Mouse (Mus musculus): ENCODE measurements at regions not wholly inside any gene's neighbourhood (a gene's known extent, or its start where the extent isn't known, plus 50 kb on each side); places are given as distances from the start of the nearest gene placed in this dataset.

GRCm38 (mm10) chr10:22921035-22921965 is 101.3 kb upstream of the Tcf21 start:
- DNase-seq (ENCODE audit: low spot score in 2 of 2) = no peak
- intact Hi-C loops (cut with DNase I) = no loop called here

- DNase-seq (ENCODE audit: low spot score in 2 of 2) = no peak
- intact Hi-C loops (cut with DNase I) = no loop called here
Measured at GRCm38 (mm10) chr10:22919869-22920268, 99.9 kb upstream of the Tcf21 start.

- DNase-seq (ENCODE audit: low spot score in 2 of 2) = peak in 1 of 2 experiments; percentile 16
- intact Hi-C loops (cut with DNase I) = no loop called here
Measured at GRCm38 (mm10) chr10:22917797-22918196, 97.8 kb upstream of the Tcf21 start.

- DNase-seq (ENCODE audit: low spot score in 2 of 2) = peak; percentile 7 to 49
- intact Hi-C loops (cut with DNase I) = no loop called here
Measured at GRCm38 (mm10) chr10:22915785-22916514, 96.0 kb upstream of the Tcf21 start.

- intact Hi-C loops (cut with DNase I) = no loop called here
- no peak for DNase-seq (ENCODE audit: low spot score in 2 of 2)
Measured at GRCm38 (mm10) chr10:22913112-22913511, 93.1 kb upstream of the Tcf21 start.

- intact Hi-C loops (cut with DNase I) = no loop called here
Measured at GRCm38 (mm10) chr10:22908640-22909039, 88.7 kb upstream of the Tcf21 start.

GRCm38 (mm10) chr10:22905281-22905680 is 85.3 kb upstream of the Tcf21 start:
- intact Hi-C loops (cut with DNase I) = no loop called here
- no peak for DNase-seq (ENCODE audit: low spot score in 2 of 2)

More at GRCm38 (mm10) chr10:22908640-22909039, 88.7 kb upstream of the Tcf21 start:
- no peak for DNase-seq (ENCODE audit: low spot score in 2 of 2)

GRCm38 (mm10) chr10:22893442-22893985 is 73.5 kb upstream of the Tcf21 start:
- intact Hi-C loops (cut with DNase I) = no loop called here
- no peak for DNase-seq (ENCODE audit: low spot score in 2 of 2)

- intact Hi-C loops (cut with DNase I) = no loop called here
Measured at GRCm38 (mm10) chr10:22887451-22887850, 67.5 kb upstream of the Tcf21 start.

GRCm38 (mm10) chr10:22879714-22880113 is 59.7 kb upstream of the Tcf21 start:
- no peak for DNase-seq (ENCODE audit: low spot score in 2 of 2)
- intact Hi-C loops (cut with DNase I) = no loop called here

More at GRCm38 (mm10) chr10:22887451-22887850, 67.5 kb upstream of the Tcf21 start:
- DNase-seq (ENCODE audit: low spot score in 2 of 2) = no peak

- intact Hi-C loops (cut with DNase I) = no loop called here
- no peak for DNase-seq (ENCODE audit: low spot score in 2 of 2)
Measured at GRCm38 (mm10) chr10:22877536-22878130, 57.7 kb upstream of the Tcf21 start.

GRCm38 (mm10) chr10:22877028-22877427 is 57.1 kb upstream of the Tcf21 start:
- DNase-seq (ENCODE audit: low spot score in 2 of 2) = no peak
- intact Hi-C loops (cut with DNase I) = no loop called here

- intact Hi-C loops (cut with DNase I) = no loop called here
- DNase-seq (ENCODE audit: low spot score in 2 of 2) = no peak
Measured at GRCm38 (mm10) chr10:22875675-22876074, 55.7 kb upstream of the Tcf21 start.

GRCm38 (mm10) chr10:22875181-22875580 is 55.2 kb upstream of the Tcf21 start:
- intact Hi-C loops (cut with DNase I) = no loop called here
- DNase-seq (ENCODE audit: low spot score in 2 of 2) = no peak
